Mouse (Mus musculus) E14TG2a.4 (cell line): ENCODE results near the gene Npnt.

Experiments used
- H3K27me3 ChIP-seq: 2 replicates; pipeline ENCODE4 v1.6.1; 2014; ENCODE audit warnings: low read length, control low read depth; ENCODE audit not compliant: insufficient read depth
- H3K36me3 ChIP-seq: 2 replicates; pipeline ENCODE4 v1.6.1; 2014; ENCODE audit warnings: low read length, control low read depth; ENCODE audit not compliant: insufficient read depth
- H3K4me1 ChIP-seq: replicated peaks from 2 replicates; pipeline ENCODE4 v1.6.1; 2014; ENCODE audit warnings: low read depth, low read length, control low read depth
- H3K4me3 ChIP-seq: replicated peaks from 2 replicates; pipeline ENCODE4 v1.5.1; 2014; ENCODE audit warnings: mild to moderate bottlenecking, low read length
- H3K9me3 ChIP-seq: 2 replicates; pipeline ENCODE4 v1.6.1; 2014; ENCODE audit warnings: low read length, control low read depth
- CTCF ChIP-seq: conservative IDR thresholded peaks from 2 replicates; pipeline ENCODE4 v1.5.1; 2014; ENCODE audit warnings: low read length
- NANOG ChIP-seq: IDR thresholded peaks from 2 replicates; pipeline ENCODE4 v1.6.1; 2014; ENCODE audit warnings: borderline replicate concordance, low read length, mixed read lengths
- POU5F1 ChIP-seq: IDR thresholded peaks from 2 replicates; pipeline ENCODE4 v1.6.1; 2014; ENCODE audit warnings: low read length, borderline replicate concordance

Npnt gene

GRCm38 (mm10) chr3:132864986-132865385 is 85.1 kb downstream of the Npnt start:
- Histone ChIP-seq H3K27me3 (peaks cover 22% of the 10 kb centered on the region), H3K4me3 (no peak overlapping the region), H3K36me3 (no peaks in the 10 kb centered on the region), H3K4me1 (peaks cover 20% of the 10 kb centered on the region), H3K9me3 (no peaks in the 10 kb centered on the region)
- no peak for TF ChIP-seq NANOG
- TF ChIP-seq CTCF = no peak
- no peak for TF ChIP-seq POU5F1

- peaks cover 22% of the 10 kb centered on the region for H3K27me3 ChIP-seq
- H3K9me3 ChIP-seq = no peaks in the 10 kb centered on the region
- TF ChIP-seq NANOG = no peak
- TF ChIP-seq POU5F1 = no peak
- no peak for TF ChIP-seq CTCF
- no peaks in the 10 kb centered on the region for H3K36me3 ChIP-seq
- peaks cover 26% of the 10 kb centered on the region for H3K4me1 ChIP-seq
- H3K4me3 ChIP-seq = no peak overlapping the region
These were observed 85.7 kb downstream of the Npnt start for GRCm38 (mm10) chr3:132864329-132864919.

- Histone ChIP-seq H3K4me1 (peaks cover 32% of the 10 kb centered on the region), H3K27me3 (peaks cover 22% of the 10 kb centered on the region), H3K9me3 (no peaks in the 10 kb centered on the region), H3K36me3 (no peaks in the 10 kb centered on the region), H3K4me3 (no peak overlapping the region)
- TF ChIP-seq POU5F1 (no peak), CTCF (no peak), NANOG (no peak)
These were observed 86.2 kb downstream of the Npnt start for GRCm38 (mm10) chr3:132863843-132864242.

DNA sequence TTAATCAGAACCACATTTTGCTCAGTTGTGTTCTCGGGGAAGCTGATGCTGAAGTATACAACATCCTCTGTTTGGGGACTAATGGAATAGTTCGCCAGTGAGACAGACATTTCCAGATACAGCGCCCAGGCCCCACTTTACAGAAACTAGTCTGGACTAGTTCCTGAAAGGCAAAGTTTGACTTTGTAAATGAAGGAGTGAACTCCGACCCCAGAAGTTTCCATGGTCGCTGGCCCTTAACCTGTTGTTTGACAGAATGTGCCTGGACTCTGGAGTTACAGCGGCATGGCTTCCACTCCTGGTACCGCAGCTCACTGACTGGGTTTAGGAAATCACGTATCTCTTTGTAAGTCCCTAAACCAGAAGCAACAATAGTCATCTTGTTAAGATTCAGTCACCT is 89.3 kb downstream of the Npnt start:
- no peak for TF ChIP-seq POU5F1
- no peak for TF ChIP-seq CTCF
- TF ChIP-seq NANOG = no peak
- no peak overlapping the region for H3K4me3 ChIP-seq
- H3K27me3 ChIP-seq = peaks cover 22% of the 10 kb centered on the region
- no peaks in the 10 kb centered on the region for H3K36me3 ChIP-seq
- peaks cover 40% of the 10 kb centered on the region for H3K4me1 ChIP-seq
- no peaks in the 10 kb centered on the region for H3K9me3 ChIP-seq

- Histone ChIP-seq H3K4me1 (peaks cover 43% of the 10 kb centered on the region), H3K4me3 (no peak overlapping the region), H3K36me3 (no peaks in the 10 kb centered on the region), H3K9me3 (no peaks in the 10 kb centered on the region), H3K27me3 (peaks cover 19% of the 10 kb centered on the region)
- TF ChIP-seq CTCF (no peak), NANOG (no peak), POU5F1 (no peak)
These were observed 90.5 kb downstream of the Npnt start for GRCm38 (mm10) chr3:132859573-132859972.

DNA sequence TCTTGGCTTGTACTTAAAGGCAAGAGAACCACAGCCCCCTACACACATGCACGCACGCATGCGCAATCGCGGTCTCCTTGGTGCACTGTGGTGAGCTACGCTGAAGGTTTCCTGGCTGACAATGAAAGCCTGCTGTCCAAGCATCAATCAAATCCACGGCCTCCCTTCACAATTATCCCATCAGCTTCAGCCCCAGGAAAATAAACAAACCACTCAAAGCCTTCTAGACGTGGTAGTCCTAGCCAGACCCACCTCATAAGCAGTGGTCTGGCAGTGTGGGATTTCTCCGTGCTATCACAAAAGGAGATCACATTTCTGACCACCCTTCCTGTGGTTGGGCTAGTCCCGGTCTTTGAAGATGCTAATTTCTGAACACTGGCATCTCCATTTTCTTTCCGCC is 91.2 kb downstream of the Npnt start:
- TF ChIP-seq CTCF (no peak), NANOG (no peak), POU5F1 (no peak)
- H3K4me1 ChIP-seq = peaks cover 35% of the 10 kb centered on the region
- H3K27me3 ChIP-seq = peaks cover 14% of the 10 kb centered on the region
- H3K36me3 ChIP-seq = no peaks in the 10 kb centered on the region
- no peaks in the 10 kb centered on the region for H3K9me3 ChIP-seq
- 0 out of 2 replicates have a peak overlapping the region, but pooled peaks have one; percentile 32 for H3K4me3 ChIP-seq

DNA sequence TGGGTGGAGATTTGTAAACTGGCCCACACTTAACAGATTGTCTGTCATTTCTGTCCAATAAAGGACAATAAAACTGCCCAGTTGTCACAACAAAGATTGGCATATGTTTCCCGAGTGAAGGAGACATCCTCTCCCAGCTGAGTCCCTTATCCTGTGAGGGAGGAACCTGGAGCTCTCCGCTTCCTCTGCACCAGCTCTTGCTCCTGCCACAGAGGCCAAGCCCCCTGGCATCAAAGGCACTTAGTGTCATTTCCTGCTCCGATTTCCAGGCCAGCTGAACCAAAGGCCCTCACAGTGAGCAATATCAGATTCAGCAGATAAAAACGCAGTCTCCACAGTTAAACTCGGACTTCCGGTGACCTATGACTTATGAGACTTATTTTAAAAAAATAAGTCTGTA is 93.4 kb downstream of the Npnt start:
- no peaks in the 10 kb centered on the region for H3K9me3 ChIP-seq
- no peak overlapping the region for H3K4me3 ChIP-seq
- no peaks in the 10 kb centered on the region for H3K36me3 ChIP-seq
- TF ChIP-seq NANOG (no peak), CTCF (no peak), POU5F1 (no peak)
- H3K4me1 ChIP-seq = peaks cover 34% of the 10 kb centered on the region
- peaks cover 3% of the 10 kb centered on the region for H3K27me3 ChIP-seq

GRCm38 (mm10) chr3:132855458-132856212 is 94.5 kb downstream of the Npnt start:
- no peaks in the 10 kb centered on the region for H3K36me3 ChIP-seq
- no peaks in the 10 kb centered on the region for H3K9me3 ChIP-seq
- no peak overlapping the region for H3K4me3 ChIP-seq
- H3K27me3 ChIP-seq = peaks cover 3% of the 10 kb centered on the region; the same call in 1 of the 2 replicates
- H3K4me1 ChIP-seq = peaks cover 29% of the 10 kb centered on the region
- TF ChIP-seq CTCF (no peak), POU5F1 (no peak)

DNA sequence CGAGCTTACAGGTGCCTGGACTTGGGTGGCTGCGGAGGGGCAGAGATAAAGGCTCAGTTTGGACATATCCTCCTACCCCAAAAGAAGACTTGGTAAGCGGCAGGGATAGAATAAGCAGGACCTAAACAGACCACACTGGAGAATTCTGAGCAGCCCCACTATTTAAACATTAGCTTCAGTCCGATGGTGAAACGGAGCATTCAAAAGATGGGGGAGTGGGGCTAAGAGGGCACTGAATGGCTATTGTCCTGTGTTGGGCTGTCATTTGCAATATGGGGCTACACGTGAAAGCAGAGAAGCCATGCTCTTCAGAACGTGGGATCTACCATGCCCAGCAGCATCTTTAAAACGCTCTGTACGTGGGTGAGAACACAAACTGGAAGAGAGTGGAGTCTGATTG is 95.8 kb downstream of the Npnt start:
- Histone ChIP-seq H3K4me3 (no peak overlapping the region), H3K4me1 (peaks cover 15% of the 10 kb centered on the region), H3K36me3 (no peaks in the 10 kb centered on the region), H3K9me3 (no peaks in the 10 kb centered on the region), H3K27me3 (no peaks in the 10 kb centered on the region)
- no peak for TF ChIP-seq POU5F1
- no peak for TF ChIP-seq NANOG
- TF ChIP-seq CTCF = no peak
